Comparison of ENCODE assay signal across 8 mouse cellular contexts in the genomic region with DNA sequence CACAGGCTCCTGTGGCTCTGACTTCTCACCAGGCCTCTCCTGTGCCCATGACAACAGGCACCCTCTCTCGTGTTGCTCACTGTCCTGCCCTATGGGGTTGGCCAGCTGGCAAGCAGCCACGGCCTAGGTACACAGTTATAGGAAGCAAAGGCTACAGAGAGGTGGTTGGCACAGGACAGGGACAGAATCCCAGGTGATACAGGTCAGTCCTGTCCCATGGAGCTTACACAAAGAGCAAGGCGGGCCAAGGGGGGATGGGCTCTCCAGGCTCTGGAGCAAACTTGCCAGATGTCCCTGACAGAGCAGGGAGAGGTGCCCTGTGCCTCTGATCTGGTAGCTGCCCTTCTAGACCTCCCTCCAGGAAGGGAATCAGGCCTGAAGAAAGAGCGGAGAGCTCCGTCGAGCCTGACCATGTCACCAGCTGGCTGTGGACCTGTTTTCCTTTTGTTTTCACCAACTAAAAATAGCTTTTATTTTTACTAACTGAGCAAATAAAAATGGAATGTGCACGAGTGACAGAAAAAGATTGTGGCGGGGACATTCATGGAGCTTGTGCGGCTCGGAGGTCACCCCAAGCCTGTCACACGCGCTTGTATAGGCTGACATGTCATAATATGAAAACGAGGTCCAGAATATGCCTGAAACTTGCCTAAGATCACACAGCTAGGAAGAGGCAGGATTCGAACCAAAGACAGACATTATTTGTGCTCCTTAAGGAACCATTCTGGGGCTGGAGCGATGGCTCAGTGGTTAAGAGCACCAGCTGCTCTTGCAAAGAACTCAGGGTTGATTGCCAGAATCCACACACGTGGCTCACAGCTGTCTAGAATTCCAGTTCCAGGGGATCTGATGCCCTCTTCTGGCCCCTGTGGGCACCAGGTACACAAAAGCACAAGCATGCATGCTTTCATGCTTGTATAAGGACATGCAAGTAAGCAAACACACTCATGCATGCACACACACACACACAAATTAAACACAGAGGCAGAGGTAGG. TPM values are rescaled to one million over a fixed set of nuclear protein-coding genes. Genes with fewer than 3 reads are reported as not detected.
DNase-seq lines count a peak whose midpoint lies in the region; ATAC-seq and TF ChIP-seq lines count a peak whose summit lies in the region.

No protein-coding gene starts in this region.

- peak; percentile 53 for DNase-seq in thymus, adult 2 months
- DNase-seq in thymus, adult 18-20 months = no peak
- peak; percentile 80 for DNase-seq in embryonic facial prominence, embryonic 14.5 days (ENCODE audit: low spot score)
- DNase-seq in heart, postnatal 4 days = peak; percentile 72
- DNase-seq in midbrain, postnatal 0 days (ENCODE audit: low spot score) = peak; percentile 58
- no peak for DNase-seq in frontal cortex, postnatal 36 days (ENCODE audit: low spot score in 2 of 2)
- no peak for DNase-seq in yolk sac, embryonic 10.5 days (ENCODE audit: low spot score)

- H3K27me3 ChIP-seq in thymus, adult 2 months (ENCODE audit: control insufficient read depth, insufficient read depth, low read length) = no peaks in the 10 kb centered on the region
- no peaks in the 10 kb centered on the region for H3K27me3 ChIP-seq in embryonic facial prominence, embryonic 14.5 days (replicated peaks; ENCODE audit: control insufficient read depth, insufficient read depth, low read length)
- no peaks in the 10 kb centered on the region for H3K27me3 ChIP-seq in limb, embryonic 12.5 days
- no peaks in the 10 kb centered on the region for H3K27me3 ChIP-seq in midbrain, postnatal 0 days (ENCODE audit: insufficient read depth, low read length)

- H3K9me3 ChIP-seq in embryonic facial prominence, embryonic 14.5 days (ENCODE audit: control insufficient read depth, low read length) = no peaks in the 10 kb centered on the region
- no peaks in the 10 kb centered on the region for H3K9me3 ChIP-seq in limb, embryonic 12.5 days
- H3K9me3 ChIP-seq in midbrain, postnatal 0 days (ENCODE audit: low read length) = no peaks in the 10 kb centered on the region

- H3K4me1 ChIP-seq in thymus, adult 2 months (replicated peaks; ENCODE audit: control insufficient read depth, insufficient read depth, low read length) = peaks cover 21% of the 10 kb centered on the region
- H3K4me1 ChIP-seq in embryonic facial prominence, embryonic 14.5 days (ENCODE audit: control insufficient read depth, insufficient read depth, low read length) = 0 out of 2 replicates have a peak, but pooled peaks cover 3% of the 10 kb centered on the region
- peaks cover 15% of the 10 kb centered on the region for H3K4me1 ChIP-seq in limb, embryonic 12.5 days (replicated peaks)
- no peaks in the 10 kb centered on the region for H3K4me1 ChIP-seq in midbrain, postnatal 0 days (ENCODE audit: insufficient read depth, low read length)

- 81% methylated on average over 16 of the region's 16 CpGs for whole genome bisulfite sequencing in thymus, adult 2 months
- WGBS in embryonic facial prominence, embryonic 14.5 days = 66% methylated on average over 16 of the region's 16 CpGs
- WGBS in limb, embryonic 12.5 days = 64% methylated on average over 16 of the region's 16 CpGs
- whole genome bisulfite sequencing in midbrain, postnatal 0 days = 71% methylated on average over 16 of the region's 16 CpGs

- ATAC-seq in embryonic facial prominence, embryonic 14.5 days (ENCODE audit: low read depth) = peak; percentile 38
- ATAC-seq in limb, embryonic 12.5 days (ENCODE audit: insufficient number of reproducible peaks, insufficient read depth, low FRiP score, low TSS enrichment, low read depth) = no peak
- peak; percentile 22; the same call in 1 of the 2 replicates for ATAC-seq in midbrain, postnatal 0 days (ENCODE audit: low FRiP score)

- no peak for TF ChIP-seq CTCF in thymus, adult 2 months (IDR thresholded peaks at IDR 0.05; ENCODE audit: borderline replicate concordance, control insufficient read depth, extremely low read depth, insufficient read depth, low read length, poor library complexity)
- TF ChIP-seq CTCF in midbrain, postnatal 0 days (IDR thresholded peaks at IDR 0.05) = peak; percentile 60

- H3K4me3 ChIP-seq in thymus, adult 2 months (ENCODE audit: control insufficient read depth, insufficient read depth, low read length) = no peak overlapping the region
- H3K4me3 ChIP-seq in embryonic facial prominence, embryonic 14.5 days (ENCODE audit: low read depth, low read length) = no peak overlapping the region
- no peak overlapping the region for H3K4me3 ChIP-seq in limb, embryonic 12.5 days (replicated peaks)
- H3K4me3 ChIP-seq in midbrain, postnatal 0 days (ENCODE audit: low read depth, low read length) = no peak overlapping the region

- no peak overlapping the region for H3K27ac ChIP-seq in thymus, adult 2 months (ENCODE audit: control insufficient read depth, insufficient read depth, low read length)
- H3K27ac ChIP-seq in embryonic facial prominence, embryonic 14.5 days (replicated peaks; ENCODE audit: low read depth, low read length) = no peak overlapping the region
- peak overlapping the region; percentile 24; the same call in 1 of the 2 replicates for H3K27ac ChIP-seq in limb, embryonic 12.5 days
- H3K27ac ChIP-seq in midbrain, postnatal 0 days (ENCODE audit: low read depth, low read length) = no peak overlapping the region

- no peaks in the 10 kb centered on the region for H3K36me3 ChIP-seq in thymus, adult 2 months (ENCODE audit: control insufficient read depth, insufficient read depth, low read length)
- H3K36me3 ChIP-seq in embryonic facial prominence, embryonic 14.5 days (ENCODE audit: control insufficient read depth, insufficient read depth, low read length) = no peaks in the 10 kb centered on the region; the same call in 1 of the 2 replicates
- H3K36me3 ChIP-seq in limb, embryonic 12.5 days = peaks cover 32% of the 10 kb centered on the region
- peaks cover 4% of the 10 kb centered on the region; the same call in 1 of the 2 replicates for H3K36me3 ChIP-seq in midbrain, postnatal 0 days (ENCODE audit: insufficient read depth, low read length)

- no peak overlapping the region for H3K4me2 ChIP-seq in embryonic facial prominence, embryonic 14.5 days (ENCODE audit: low read depth, low read length)
- H3K4me2 ChIP-seq in limb, embryonic 12.5 days = no peak overlapping the region
- H3K4me2 ChIP-seq in midbrain, postnatal 0 days (ENCODE audit: low read depth, low read length, poor library complexity, severe bottlenecking) = no peak overlapping the region

- H3K9ac ChIP-seq in embryonic facial prominence, embryonic 14.5 days (ENCODE audit: low read depth, low read length) = no peak overlapping the region
- no peak overlapping the region for H3K9ac ChIP-seq in limb, embryonic 12.5 days (replicated peaks)
- 0 out of 2 replicates have a peak overlapping the region, but pooled peaks have one; percentile 33 for H3K9ac ChIP-seq in midbrain, postnatal 0 days (replicated peaks; ENCODE audit: low read length, poor library complexity, severe bottlenecking)

- TF ChIP-seq POLR2A in thymus, adult 2 months (IDR thresholded peaks at IDR 0.05; ENCODE audit: control insufficient read depth, extremely low read depth, insufficient read depth, low read length, poor library complexity) = no peak

RNA-seq across cellular contexts. Expression of gene Arhgef10l, which starts 48.1 kb away (rescaled TPM):
- 22.2 and 26.0 TPM in 2 replicates for polyA plus RNA-seq in thymus, adult 2 months (2012; rRNA removed)
- polyA plus RNA-seq in embryonic facial prominence, embryonic 14.5 days (2014; fragmentation: Nextera tagmentation; extraction: Ambion mirVana) = 13.4 and 14.8 TPM in 2 replicates
- 10 to 100 TPM; 45.9 to 46.7 TPM for total RNA-seq in heart, postnatal 4 days (2021)
- polyA plus RNA-seq in limb, embryonic 12.5 days (2016; fragmentation: Nextera tagmentation; extraction: Ambion mirVana) = 18.1 and 20.0 TPM in 2 replicates
- total RNA-seq in midbrain, postnatal 0 days (2014; rRNA removed) = 68.7 and 81.1 TPM in 2 replicates
- polyA plus RNA-seq in midbrain, postnatal 0 days (2015; fragmentation: Nextera tagmentation; extraction: Ambion mirVana) = 20.7 and 23.1 TPM in 2 replicates

Comparison
In these comparisons a context has a peak if more than half of its experiments do, and no peak if none do; other contexts are left out.
1. DNase-seq: peak in thymus, adult 2 months (single experiment), embryonic facial prominence, embryonic 14.5 days (single experiment), heart, postnatal 4 days (single experiment) and midbrain, postnatal 0 days (single experiment); none in thymus, adult 18-20 months (0 of 2), frontal cortex, postnatal 36 days (0 of 2) and yolk sac, embryonic 10.5 days (single experiment).